Mouse (Mus musculus): Measurements from ENCODE around the gene Pcsk7. TPM values are rescaled to one million over a fixed set of nuclear protein-coding genes. Genes with fewer than 3 reads are reported as not detected.

Pcsk7 gene
- polyA plus RNA-seq, 1 experiment from 2014 or later = 23.5 TPM

DNA sequence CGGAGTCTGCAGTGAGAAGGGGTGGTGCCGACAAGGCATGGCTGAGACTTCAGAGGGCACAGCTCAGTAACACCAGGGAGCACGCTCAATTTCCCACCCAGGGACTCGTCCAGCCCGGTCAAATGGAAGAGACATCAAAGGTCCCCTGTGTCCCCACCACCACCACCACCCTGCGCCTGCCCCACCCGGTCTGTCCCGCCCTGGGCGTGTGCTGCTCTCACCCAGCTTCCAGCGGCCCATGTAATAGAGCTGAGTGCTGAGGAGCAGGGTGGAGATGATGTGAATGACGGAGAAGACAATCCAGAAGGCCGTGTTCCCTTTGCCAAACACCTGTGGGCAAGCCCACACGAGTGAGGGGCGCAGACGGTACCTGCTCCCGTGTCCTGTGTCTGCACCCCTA is 36.2 kb downstream of the Pcsk7 start:
- Histone ChIP-seq H3K4me2 (replicated peaks) (no peak overlapping the region), H3K4me3 (no peak overlapping the region), H3K4me1 (no peaks in the 10 kb centered on the region), H3K9me3 (no peaks in the 10 kb centered on the region), H3K27me3 (no peaks in the 10 kb centered on the region), H3K36me3 (peaks cover 91% of the 10 kb centered on the region), H3K9ac (no peak overlapping the region), H3K27ac (no peak overlapping the region)
- ATAC-seq (ENCODE audit: low FRiP score, low read depth) = no peak
- 93% methylated on average over 16 of the region's 16 CpGs for whole genome bisulfite sequencing

DNA sequence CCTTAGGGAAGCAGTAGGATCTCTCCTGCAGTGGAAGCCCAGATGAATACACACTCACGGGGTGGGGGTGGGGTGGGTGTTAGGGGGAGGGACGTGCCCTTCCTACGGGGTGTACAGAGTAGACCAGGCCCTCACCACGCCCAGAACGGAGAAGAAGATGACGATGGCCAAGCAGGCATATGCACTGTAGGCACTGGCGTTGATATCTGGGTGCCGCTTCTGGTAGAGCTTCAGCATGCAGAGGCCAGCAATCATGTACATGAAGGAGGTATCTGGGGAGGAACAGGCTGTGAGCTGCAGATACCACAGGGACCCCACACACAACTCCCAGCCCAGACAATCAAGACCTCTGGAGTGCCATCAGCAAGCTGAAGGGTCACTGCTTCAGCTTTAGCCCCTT is 36.6 kb downstream of the Pcsk7 start:
- H3K4me3 ChIP-seq = no peak overlapping the region
- no peaks in the 10 kb centered on the region for H3K27me3 ChIP-seq
- H3K9me3 ChIP-seq = no peaks in the 10 kb centered on the region
- WGBS = 91% methylated on average over 8 of the region's 8 CpGs
- no peak overlapping the region for H3K4me2 ChIP-seq (replicated peaks)
- H3K36me3 ChIP-seq = peaks cover 94% of the 10 kb centered on the region
- H3K4me1 ChIP-seq = no peaks in the 10 kb centered on the region
- H3K9ac ChIP-seq = no peak overlapping the region
- ATAC-seq (ENCODE audit: low FRiP score, low read depth) = no peak
- H3K27ac ChIP-seq = no peak overlapping the region

DNA sequence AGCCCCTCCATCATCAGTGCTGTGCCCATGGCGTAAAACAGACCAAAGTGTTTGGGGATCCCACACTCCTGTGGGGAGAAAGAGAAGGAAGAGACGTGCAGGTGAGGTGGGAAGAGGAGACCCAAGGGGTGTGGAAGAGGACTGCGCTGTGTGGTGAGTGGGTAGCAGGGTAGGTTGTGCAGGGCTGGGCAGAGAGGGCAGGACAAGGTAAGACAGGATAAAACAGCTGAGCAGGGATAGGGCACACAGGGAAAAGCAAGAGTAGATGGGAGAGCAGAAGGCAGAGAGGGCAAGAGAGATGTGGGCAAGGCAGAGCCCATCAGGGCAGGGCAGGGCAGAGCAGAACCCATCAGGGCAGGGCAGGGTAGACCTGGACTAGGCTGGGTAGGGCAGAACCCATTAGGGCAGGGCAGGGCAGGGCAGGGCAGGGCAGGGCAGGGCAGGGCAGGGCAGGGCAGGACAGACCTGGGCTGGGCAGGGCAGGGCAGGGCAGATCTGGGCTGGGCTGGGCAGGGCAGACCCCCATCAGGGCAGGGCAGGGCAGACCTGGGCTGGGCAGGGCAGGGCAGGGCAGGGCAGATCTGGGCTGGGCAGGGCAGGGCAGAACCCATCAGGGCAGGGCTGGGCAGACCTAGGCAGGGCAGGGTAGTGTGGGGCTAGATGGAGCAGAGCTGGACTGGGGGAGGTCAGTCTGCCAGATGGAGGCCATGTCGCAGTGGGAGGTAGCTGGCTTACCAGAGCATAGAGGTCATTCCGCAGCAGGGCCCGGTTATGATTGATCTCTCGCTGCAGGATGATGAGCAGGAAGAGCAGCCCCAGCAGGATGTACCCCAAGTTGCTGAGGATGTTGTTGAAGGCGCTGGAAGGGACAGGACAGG is 37.6 kb downstream of the Pcsk7 start:
- Histone ChIP-seq H3K4me2 (replicated peaks) (no peak overlapping the region), H3K36me3 (peaks cover 94% of the 10 kb centered on the region), H3K27me3 (no peaks in the 10 kb centered on the region), H3K4me3 (no peak overlapping the region), H3K27ac (no peak overlapping the region), H3K9me3 (no peaks in the 10 kb centered on the region), H3K4me1 (no peaks in the 10 kb centered on the region), H3K9ac (no peak overlapping the region)
- no peak for ATAC-seq (ENCODE audit: low FRiP score, low read depth)
- 92% methylated on average over 8 of the region's 8 CpGs for WGBS

- Histone ChIP-seq H3K9me3 (no peaks in the 10 kb centered on the region), H3K4me1 (no peaks in the 10 kb centered on the region), H3K9ac (no peak overlapping the region), H3K4me3 (no peak overlapping the region), H3K27ac (no peak overlapping the region), H3K27me3 (no peaks in the 10 kb centered on the region), H3K4me2 (replicated peaks) (no peak overlapping the region), H3K36me3 (peaks cover 94% of the 10 kb centered on the region)
- WGBS = 86% methylated on average over 13 of the region's 13 CpGs
- no peak for ATAC-seq (ENCODE audit: low FRiP score, low read depth)
These were observed 38.5 kb downstream of the Pcsk7 start for GRCm38 (mm10) chr9:45944506-45945400.

GRCm38 (mm10) chr9:45945721-45946120 is 39.4 kb downstream of the Pcsk7 start:
- no peaks in the 10 kb centered on the region for H3K4me1 ChIP-seq
- H3K9me3 ChIP-seq = no peaks in the 10 kb centered on the region
- no peak overlapping the region for H3K27ac ChIP-seq
- H3K4me3 ChIP-seq = no peak overlapping the region
- H3K9ac ChIP-seq = no peak overlapping the region
- peaks cover 100% of the 10 kb centered on the region for H3K36me3 ChIP-seq
- H3K4me2 ChIP-seq (replicated peaks) = no peak overlapping the region
- H3K27me3 ChIP-seq = no peaks in the 10 kb centered on the region
- no peak for ATAC-seq (ENCODE audit: low FRiP score, low read depth)
- WGBS = 86% methylated on average over 13 of the region's 13 CpGs

GRCm38 (mm10) chr9:45946182-45946871 is 40.0 kb downstream of the Pcsk7 start:
- no peak overlapping the region for H3K27ac ChIP-seq
- peaks cover 99% of the 10 kb centered on the region for H3K36me3 ChIP-seq
- WGBS = 88% methylated on average over 16 of the region's 16 CpGs

GRCm38 (mm10) chr9:45946872-45947183 is 40.5 kb downstream of the Pcsk7 start:
- Histone ChIP-seq H3K27me3 (no peaks in the 10 kb centered on the region), H3K9me3 (no peaks in the 10 kb centered on the region), H3K9ac (no peak overlapping the region), H3K36me3 (peaks cover 99% of the 10 kb centered on the region), H3K4me2 (replicated peaks) (no peak overlapping the region), H3K27ac (no peak overlapping the region), H3K4me1 (no peaks in the 10 kb centered on the region), H3K4me3 (no peak overlapping the region)
- ATAC-seq (ENCODE audit: low FRiP score, low read depth) = no peak
- 82% methylated on average over 10 of the region's 10 CpGs for WGBS

More at GRCm38 (mm10) chr9:45946182-45946871, 40.0 kb downstream of the Pcsk7 start:
- no peaks in the 10 kb centered on the region for H3K27me3 ChIP-seq
- H3K4me2 ChIP-seq (replicated peaks) = no peak overlapping the region
- no peak overlapping the region for H3K4me3 ChIP-seq
- no peaks in the 10 kb centered on the region for H3K9me3 ChIP-seq
- no peaks in the 10 kb centered on the region for H3K4me1 ChIP-seq
- H3K9ac ChIP-seq = no peak overlapping the region; the same call in 1 of the 2 replicates
- no peak for ATAC-seq (ENCODE audit: low FRiP score, low read depth)

DNA sequence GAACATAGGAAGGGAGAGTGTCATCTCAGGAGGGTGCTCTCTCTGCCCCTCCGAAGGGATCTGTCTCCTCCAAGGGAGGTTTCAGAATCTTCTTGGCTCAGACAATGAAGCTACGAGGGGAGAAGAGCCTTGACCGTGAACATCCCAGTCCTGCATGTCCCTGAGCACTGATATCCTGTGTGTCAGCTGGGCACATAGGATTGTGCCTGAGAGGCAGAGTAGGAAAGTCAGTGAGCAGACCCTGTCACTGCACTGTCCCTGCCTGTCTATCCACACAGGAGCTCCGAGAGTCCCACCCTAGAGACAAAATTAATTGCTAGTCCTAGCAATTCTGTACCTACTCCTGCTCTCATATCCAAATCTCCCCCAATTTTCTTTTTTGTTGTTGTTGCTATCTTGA is 45.8 kb downstream of the Pcsk7 start:
- Histone ChIP-seq H3K4me3 (no peak overlapping the region), H3K27me3 (no peaks in the 10 kb centered on the region), H3K9ac (no peak overlapping the region), H3K9me3 (no peaks in the 10 kb centered on the region), H3K4me1 (peaks cover 24% of the 10 kb centered on the region), H3K36me3 (peaks cover 55% of the 10 kb centered on the region), H3K27ac (no peak overlapping the region), H3K4me2 (replicated peaks) (no peak overlapping the region)
- WGBS = 91% methylated on average over 4 of the region's 4 CpGs
- no peak for ATAC-seq (ENCODE audit: low FRiP score, low read depth)

- Histone ChIP-seq H3K9me3 (no peaks in the 10 kb centered on the region), H3K4me2 (replicated peaks) (peak overlapping the region; percentile 91), H3K27ac (no peak overlapping the region), H3K9ac (peak overlapping the region; percentile 93), H3K36me3 (peaks cover 47% of the 10 kb centered on the region), H3K4me1 (peaks cover 24% of the 10 kb centered on the region), H3K4me3 (peak overlapping the region; percentile 82; the same call in 1 of the 2 replicates), H3K27me3 (no peaks in the 10 kb centered on the region)
- ATAC-seq (ENCODE audit: low FRiP score, low read depth) = no peak
- 85% methylated on average over 7 of the region's 7 CpGs for WGBS
These were observed 46.6 kb downstream of the Pcsk7 start for GRCm38 (mm10) chr9:45952890-45953289.

DNA sequence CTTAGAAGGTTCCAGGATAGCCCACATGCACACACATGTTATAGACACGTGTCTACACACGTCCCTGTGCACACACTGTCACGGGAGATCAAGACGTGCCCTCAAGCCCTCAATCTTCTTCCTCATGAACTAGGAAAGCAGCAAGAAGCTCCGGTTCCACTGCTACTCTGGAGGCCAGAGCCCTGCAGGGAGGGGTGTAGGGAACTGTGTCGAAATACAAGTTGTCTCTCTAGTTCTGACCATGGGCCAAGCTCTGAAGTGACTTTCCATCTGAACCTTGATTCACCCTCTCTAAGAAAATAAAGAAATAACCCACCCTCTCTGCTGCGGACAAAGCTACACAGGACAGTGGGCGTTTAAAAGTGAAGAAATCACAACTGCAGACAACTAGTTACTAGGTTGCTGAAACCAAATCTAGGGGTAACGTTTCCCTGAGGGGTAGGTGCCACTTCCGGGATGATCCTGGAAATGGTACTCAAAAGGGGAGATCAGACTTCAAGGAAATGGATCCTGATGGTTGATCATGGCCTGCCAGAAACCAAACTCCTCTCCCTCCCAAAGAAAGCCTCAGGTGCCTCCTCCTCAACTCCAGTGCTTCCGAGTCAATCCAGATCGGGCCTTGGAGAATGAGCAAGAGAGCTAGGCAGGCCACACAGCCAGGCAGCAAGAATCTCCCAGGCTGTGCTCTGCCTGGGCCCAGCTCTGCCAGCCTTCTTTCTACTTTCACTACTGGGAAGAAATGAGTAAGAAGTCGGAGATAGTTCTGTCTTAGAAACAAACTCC is 47.4 kb downstream of the Pcsk7 start:
- Histone ChIP-seq H3K27me3 (no peaks in the 10 kb centered on the region), H3K4me2 (replicated peaks) (peak overlapping the region; percentile 91), H3K9ac (peak overlapping the region; percentile 93), H3K36me3 (peaks cover 39% of the 10 kb centered on the region), H3K4me3 (peak overlapping the region; percentile 82), H3K4me1 (peaks cover 29% of the 10 kb centered on the region), H3K27ac (peak overlapping the region; percentile 86), H3K9me3 (no peaks in the 10 kb centered on the region)
- no peak for ATAC-seq (ENCODE audit: low FRiP score, low read depth)
- WGBS = 54% methylated on average over 13 of the region's 13 CpGs

DNA sequence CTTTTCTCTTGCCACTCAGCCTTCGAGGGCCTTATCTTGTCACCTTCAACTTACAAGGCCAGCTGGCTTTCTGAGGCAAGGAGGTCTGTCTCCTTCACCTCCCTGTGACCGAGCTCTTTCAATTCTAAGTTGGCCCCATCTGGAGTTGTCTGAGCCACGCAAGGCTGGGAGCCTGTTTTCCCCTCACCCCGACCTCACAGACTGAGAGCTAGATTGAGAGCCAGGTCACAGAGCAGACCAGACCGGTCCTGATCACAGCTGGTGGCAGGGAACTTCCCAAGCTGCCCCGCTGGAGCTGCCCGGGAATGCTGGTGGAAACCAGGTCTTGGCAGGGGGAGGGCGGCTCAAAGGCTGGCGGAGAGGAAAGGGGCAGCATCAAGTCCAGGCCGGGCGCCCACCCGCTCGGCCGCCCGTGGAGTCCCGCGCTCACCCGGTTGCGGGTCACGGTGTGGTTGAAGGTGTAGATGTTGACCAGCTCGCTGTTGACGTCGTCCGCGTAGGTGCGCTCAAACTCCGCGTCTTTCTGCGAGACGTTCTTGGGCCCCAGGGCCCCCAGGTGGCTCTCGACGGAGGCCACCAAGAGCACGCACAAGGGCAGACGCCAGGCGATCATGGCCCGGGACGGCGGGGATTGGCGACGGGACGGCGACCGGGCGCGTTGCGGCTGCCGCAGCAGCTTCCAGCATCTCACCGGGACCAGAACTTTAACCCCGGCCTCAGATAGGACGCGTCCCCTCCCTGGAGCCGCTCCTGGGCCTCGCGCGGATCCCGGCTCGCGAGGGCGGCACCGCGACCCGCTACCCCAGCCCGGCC is 48.2 kb downstream of the Pcsk7 start:
- H3K36me3 ChIP-seq = peaks cover 31% of the 10 kb centered on the region
- peak overlapping the region; percentile 86; the same call in 1 of the 2 replicates for H3K27ac ChIP-seq
- peak; percentile 57 for ATAC-seq (ENCODE audit: low FRiP score, low read depth)
- peak overlapping the region; percentile 93 for H3K9ac ChIP-seq
- H3K27me3 ChIP-seq = no peaks in the 10 kb centered on the region
- peak overlapping the region; percentile 82 for H3K4me3 ChIP-seq
- H3K4me2 ChIP-seq (replicated peaks) = peak overlapping the region; percentile 91
- peaks cover 29% of the 10 kb centered on the region for H3K4me1 ChIP-seq
- H3K9me3 ChIP-seq = no peaks in the 10 kb centered on the region
- WGBS = under 1% methylated on average over 62 of the region's 63 CpGs

Data from limb, embryonic 13.5 days (tissue).